Mouse (Mus musculus) CD4-positive naive resting alpha-beta T cell, adult 57 days (primary cell): Measurements from ENCODE around the gene Rin1. TPM values are rescaled to one million over a fixed set of nuclear protein-coding genes. Genes with fewer than 3 reads are reported as not detected.

Experiments
- total RNA-seq: library from RNA; stranded (reverse); gene quantifications from one replicate; pipeline ENCODE4 v1.2.4, GENCODE M21; 2023

The Rin1 gene
- total RNA-seq: 6.4 TPM

DNA sequence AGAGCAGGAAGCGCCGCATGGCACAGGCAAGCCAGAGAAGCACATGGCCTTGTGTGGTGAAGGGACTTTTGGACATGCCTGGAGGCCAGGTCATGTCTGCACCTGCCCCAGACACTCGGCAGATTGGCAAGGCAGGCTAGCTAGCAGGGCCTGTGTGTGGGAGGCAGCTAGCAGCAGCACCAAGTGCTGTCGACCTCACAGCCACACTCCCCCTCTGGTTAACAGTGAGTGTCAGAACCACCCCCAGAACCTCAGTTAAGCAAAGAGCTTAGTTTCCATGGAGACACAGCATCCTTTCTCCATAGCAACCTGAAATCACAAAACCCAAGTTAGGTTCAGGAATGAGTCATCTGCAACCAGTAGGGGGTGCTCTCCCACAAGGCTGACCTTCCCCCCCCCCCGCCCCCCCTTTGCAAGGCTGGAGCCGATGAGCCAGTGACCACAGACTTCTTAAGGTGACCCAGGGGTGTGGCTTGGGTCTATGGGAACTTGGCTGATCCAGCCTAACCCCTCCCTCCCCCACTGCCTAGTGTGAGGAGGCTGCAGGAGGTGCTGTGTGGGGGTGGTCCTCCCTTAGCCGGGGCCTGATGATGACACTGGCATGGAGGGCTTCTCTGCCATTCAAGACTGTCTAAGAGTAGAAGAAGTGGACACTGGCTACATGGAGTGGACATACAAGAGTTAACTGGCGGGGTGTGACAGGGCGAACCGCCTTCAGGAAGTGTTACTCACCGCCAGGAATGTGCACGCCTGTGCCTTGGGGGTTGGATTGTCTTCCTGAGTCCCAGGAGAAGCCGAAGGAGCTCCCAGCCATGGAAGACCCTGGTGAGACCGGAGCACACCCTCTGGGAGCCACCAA, at the start of gene Rin1:
Gene Rin1, plus strand, starts transcription at position 435 of the 859 bp plus-strand sequence.

DNA sequence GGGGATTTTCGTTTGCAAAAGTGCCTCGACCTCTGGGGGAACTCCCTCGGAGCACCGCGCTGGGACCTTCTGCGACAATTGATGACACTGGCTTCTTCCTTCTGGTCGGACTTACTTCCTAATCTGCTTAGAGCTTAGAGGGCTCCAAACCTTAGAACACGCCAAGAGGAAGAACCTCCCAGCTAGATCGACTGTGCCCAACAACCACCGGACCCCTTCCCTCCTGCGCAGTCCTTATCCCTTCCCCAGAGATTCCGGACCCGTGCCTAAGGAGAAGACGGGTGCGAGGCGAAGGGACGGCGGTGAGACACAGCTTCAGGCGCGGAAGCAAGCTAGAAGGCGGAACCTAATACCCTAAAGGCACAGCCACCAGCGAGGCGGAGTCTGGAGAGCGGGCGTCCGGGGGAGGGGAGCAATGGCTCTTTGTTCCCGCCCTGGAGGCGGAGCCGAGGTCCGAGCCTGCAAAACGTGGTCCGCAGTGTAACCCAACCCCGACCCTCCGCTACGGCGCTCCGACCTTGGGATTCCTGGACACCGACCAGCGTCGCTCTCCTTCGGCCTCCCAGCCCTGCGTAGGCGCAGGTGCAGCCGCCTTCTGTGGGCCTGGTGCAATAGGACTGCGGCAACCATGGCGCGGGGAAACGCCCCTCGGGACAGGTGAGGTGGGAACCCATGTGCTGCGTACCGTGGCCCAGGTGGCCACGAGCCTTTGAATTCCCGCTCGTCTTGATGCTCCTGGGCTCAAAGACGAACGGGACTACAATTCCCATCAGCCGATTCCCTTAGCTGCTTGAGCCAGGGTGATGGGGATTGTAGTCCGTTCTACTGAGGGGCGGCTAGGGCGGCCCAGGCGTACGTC, 26.4 kb upstream of the Rin1 start, which contains the start of gene Slc29a2:
Gene Slc29a2, plus strand, starts transcription at position 240 of the 859 bp plus-strand sequence.

DNA sequence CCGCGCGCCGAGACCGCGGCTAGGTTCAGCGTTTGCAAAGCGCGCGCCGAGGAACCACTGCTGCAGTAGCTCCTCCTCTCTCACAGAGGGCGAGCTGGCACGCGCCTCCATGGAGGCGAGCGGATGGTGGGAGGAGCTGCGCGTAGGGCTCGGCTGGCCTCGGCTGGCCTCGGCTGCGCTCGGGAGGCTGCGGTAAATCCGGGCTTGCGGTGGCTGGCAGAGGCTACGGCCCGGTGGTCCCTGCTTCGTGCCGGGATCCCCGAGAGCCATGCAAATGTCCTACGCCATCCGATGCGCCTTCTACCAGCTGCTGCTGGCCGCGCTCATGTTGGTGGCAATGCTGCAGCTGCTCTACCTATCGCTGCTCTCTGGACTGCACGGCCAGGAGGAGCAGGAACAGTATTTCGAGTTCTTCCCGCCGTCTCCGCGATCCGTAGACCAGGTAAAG, 11.5 kb upstream of the Rin1 start, which contains the start of the genes B4gat1 and AC124502.3:
Gene B4gat1, plus strand, starts transcription at position 118 of the 448 bp plus-strand sequence.
Gene AC124502.3, plus strand, starts transcription at position 183 of the 448 bp plus-strand sequence.

DNA sequence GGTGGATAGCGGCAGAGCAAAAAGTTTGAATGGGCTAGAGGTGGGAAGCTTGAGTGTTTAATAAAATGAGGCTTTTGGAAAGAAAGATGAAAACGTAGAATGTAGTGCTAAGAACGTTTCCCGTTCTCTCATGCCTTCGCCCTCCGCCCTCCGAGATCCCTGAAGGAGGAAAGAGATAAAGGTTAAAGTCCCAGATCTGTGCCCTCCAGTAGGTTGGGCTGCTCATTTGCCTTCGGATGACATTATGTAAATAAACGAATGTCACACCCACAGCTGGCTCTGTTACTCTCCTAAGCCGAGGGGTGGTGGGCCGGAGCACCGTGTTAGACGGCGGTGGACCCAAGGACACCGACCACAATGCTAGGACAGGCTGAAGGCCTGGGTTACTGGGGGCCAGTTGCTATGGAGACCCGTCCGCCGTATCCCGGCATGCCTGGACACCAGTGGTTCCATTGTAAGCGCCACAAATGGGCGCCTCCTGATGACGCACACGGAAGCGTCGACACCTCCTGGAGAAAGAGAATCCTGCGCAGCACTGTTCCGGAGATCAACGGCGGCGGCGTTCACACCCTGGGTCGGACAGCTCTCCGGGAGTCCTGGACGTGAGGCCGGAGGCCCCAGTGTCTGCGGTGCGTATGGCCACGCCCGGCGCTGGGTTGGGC, 9.3 kb upstream of the Rin1 start, which contains the start of gene Brms1:
Gene Brms1, plus strand, starts transcription at position 493 of the 662 bp plus-strand sequence.

DNA sequence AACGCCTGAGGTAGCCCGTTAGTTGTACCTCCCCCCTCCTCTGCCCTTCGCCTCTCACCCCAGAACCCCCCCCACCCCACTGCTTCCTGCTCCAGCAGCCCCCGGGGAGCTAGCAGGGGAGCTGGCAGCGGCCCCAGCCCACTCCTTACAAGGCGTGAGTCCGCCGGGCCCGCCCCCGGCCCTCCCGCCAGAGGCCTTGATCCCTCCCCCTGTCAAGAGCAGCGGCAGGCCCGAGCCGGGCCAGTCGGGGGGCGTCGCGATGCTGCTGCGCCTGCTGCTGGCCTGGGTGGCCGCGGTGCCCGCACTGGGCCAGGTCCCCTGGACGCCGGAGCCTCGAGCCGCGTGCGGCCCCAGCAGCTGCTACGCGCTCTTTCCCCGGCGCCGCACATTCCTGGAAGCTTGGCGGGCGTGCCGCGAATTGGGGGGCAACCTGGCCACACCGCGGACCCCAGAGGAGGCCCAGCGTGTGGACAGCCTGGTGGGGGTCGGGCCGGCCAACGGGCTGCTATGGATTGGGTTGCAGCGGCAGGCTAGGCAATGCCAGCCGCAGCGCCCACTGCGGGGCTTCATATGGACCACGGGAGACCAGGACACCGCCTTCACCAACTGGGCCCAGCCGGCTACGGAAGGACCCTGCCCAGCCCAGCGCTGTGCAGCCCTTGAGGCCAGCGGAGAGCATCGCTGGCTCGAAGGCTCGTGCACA, 17.7 kb downstream of the Rin1 start, which contains the start of gene Cd248:
Gene Cd248, plus strand, starts transcription at position 212 of the 703 bp plus-strand sequence.

DNA sequence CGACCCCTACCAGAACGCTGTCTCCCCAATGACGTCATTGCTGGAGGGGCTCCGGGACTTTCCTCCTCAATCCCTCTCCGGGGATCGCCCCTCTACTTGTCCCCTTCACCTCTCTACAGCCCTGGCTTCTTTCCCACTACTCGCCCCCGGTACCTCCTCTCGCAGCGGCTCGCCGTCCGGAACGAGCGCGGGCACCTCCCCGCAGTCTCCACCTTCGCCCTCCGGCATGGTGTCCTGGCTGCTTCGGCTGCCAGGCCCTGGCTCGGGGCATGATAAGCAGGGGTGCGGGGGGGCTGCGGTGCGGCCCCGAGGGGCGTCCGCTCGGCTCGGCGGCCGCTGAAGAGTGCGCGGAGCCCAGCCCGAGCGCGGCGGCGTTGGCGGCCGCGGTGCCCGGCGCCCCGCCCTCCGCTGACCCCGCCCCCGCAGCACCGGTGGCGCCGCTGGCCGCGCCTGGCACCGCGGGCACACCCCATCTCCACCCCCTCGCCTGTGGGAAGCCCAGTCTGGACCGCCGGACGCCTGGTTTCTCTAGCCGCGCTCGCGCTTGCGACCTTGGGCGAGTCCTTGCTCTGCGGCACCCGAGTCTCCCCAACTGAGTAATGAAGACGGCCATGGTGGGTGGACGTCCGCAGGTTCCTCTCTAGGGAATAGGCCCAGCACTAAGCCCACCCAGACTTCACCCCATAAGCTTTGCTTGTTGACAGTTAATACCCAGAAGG, 35.0 kb downstream of the Rin1 start, which contains the start of gene Tmem151a:
Gene Tmem151a, minus strand, starts transcription at position 387 of the 719 bp plus-strand sequence.

DNA sequence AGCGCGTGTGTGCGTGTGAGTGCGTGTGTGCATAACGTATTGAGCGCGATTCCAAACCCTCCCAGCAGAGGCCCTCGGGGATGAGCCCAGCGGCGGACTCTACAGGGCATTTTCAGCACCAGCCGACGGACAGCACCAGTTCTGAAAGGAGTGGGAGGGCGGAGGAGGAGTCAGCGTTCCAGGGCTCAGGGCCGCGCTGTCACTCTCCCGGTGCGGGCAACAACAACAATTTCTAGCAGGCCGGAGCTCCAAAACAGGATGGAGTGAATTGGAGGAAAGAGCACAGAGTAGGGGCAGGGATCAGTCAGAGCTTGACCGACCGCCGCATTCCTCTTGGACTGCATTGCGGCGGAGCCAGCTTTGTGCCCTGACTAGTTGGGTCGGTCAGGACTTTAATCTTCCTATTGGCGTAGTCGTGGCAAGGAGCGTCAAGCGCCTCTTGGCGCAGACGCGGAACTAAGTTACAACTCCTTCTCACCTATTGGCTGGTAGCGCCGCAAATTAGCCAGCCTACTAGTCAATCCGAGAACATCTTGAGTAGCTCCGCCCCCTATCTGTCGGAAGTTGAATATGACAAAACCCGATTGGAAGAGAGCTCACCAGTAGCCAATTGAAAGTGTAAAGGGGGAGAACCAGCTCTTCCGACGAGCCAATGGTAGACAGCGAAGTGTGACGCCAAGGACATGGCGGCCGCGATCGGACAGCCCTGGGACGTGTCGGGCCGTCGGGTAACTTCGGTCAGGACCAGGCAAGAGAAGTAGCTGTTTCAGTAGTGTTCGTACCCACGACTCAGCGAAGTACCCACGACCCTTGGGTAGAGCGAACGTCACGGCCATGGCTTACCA, 37.8 kb downstream of the Rin1 start, which contains the start of gene Yif1a:
Gene Yif1a, plus strand, starts transcription at position 655 of the 845 bp plus-strand sequence.

DNA sequence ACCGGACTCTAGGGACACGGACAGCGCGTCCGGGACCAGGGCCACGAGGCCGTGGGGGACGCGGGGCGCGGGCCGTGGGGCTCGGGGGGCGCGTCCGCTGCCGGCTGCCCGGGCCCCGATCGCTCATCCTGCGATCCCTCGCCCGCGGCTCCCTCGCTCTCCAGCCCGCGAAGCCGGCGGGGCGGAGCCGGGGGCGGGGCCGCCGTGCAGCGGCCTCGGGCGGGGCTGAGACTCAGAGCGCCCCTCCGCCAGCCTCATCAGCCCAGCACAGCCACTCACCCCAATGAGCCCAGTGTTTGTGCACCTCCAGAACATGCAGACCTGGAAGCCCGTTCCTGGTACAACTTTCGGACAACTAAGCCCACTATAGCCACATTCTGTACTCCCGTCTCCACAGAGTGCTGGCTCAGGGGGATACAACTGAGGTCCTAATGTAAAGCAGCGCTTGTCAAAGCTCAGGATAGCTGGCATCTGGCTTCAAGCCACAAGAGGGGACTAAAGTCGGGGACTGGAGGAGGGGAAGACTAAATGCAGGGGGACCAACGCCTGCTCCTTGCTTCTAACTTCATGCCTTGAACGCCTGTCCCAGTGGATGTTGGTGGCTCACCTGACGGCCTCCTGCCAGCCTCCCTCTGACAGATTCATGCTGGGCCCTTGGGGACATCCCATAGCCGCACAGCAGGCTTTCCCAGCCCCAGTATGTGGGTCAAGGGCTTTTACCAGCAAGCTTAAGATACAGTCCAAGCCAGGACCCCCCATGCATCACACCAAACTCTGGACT, 48.3 kb downstream of the Rin1 start, which contains the start of gene Cnih2:
Gene Cnih2, minus strand, starts transcription at position 159 of the 781 bp plus-strand sequence.

Other genes starting within 250 kb of the Rin1 start
- 44.3 TPM for gene Gm21992, start 238.9 kb upstream of the Rin1 start, total RNA-seq
- 90.1 TPM for gene Rbm14, start 238.8 kb upstream of the Rin1 start, total RNA-seq
- gene Ccs, start 211.1 kb upstream of the Rin1 start, total RNA-seq: 52.9 TPM
- gene Ccdc87, start 211.1 kb upstream of the Rin1 start, total RNA-seq: not detected
- 7.2 TPM for gene Ctsf, start 195.4 kb upstream of the Rin1 start, total RNA-seq
- gene Actn3, start 172.6 kb upstream of the Rin1 start, total RNA-seq: not detected
- 7.0 TPM for gene Zdhhc24, start 171.8 kb upstream of the Rin1 start, total RNA-seq
- gene Bbs1, start 143.9 kb upstream of the Rin1 start, total RNA-seq: 3.3 TPM
- gene Dpp3, start 122.2 kb upstream of the Rin1 start, total RNA-seq: 71.9 TPM
- gene Peli3, start 107.4 kb upstream of the Rin1 start, total RNA-seq: 3.5 TPM
- gene Mrpl11, start 88.3 kb upstream of the Rin1 start, total RNA-seq: 24.5 TPM
- gene Npas4, start 60.2 kb upstream of the Rin1 start, total RNA-seq: 0.30 TPM
- 1.9 TPM for gene Slc29a2, start 26.6 kb upstream of the Rin1 start, total RNA-seq
- gene B4gat1, start 11.7 kb upstream of the Rin1 start, total RNA-seq: 4.6 TPM
- gene AC124502.3, start 11.6 kb upstream of the Rin1 start, total RNA-seq: 2.0 TPM
- 52.2 TPM for gene Brms1, start 9.1 kb upstream of the Rin1 start, total RNA-seq
- gene Cd248, start 17.6 kb downstream of the Rin1 start, total RNA-seq: 0.50 TPM
- 0.74 TPM for gene Tmem151a, start 35.0 kb downstream of the Rin1 start, total RNA-seq
- gene Yif1a, start 38.1 kb downstream of the Rin1 start, total RNA-seq: 31.1 TPM
- gene Cnih2, start 48.0 kb downstream of the Rin1 start, total RNA-seq: 2.3 TPM
- 103 TPM for gene Rab1b, start 56.6 kb downstream of the Rin1 start, total RNA-seq
- 26.6 TPM for gene Klc2, start 68.1 kb downstream of the Rin1 start, total RNA-seq
- gene Pacs1, start 222.6 kb downstream of the Rin1 start, total RNA-seq: 132 TPM
- 247 TPM for gene Sf3b2, start 245.0 kb downstream of the Rin1 start, total RNA-seq
- not detected for gene Gal3st3, start 247.8 kb downstream of the Rin1 start, total RNA-seq